Mouse (Mus musculus) limb, embryonic 15.5 days (tissue): Measurements from ENCODE around the gene Selenop. TPM values are rescaled to one million over a fixed set of nuclear protein-coding genes. Genes with fewer than 3 reads are reported as not detected.

Experiments used
- ATAC-seq: fragments of 200-750 bp; cut with Nextera tagmentation; 2 replicates; pipeline ENCODE4 v1.8.0; 2017; ENCODE audit warnings: low read depth, moderate TSS enrichment; ENCODE audit not compliant: insufficient number of reproducible peaks, low FRiP score, low TSS enrichment
- H3K27ac ChIP-seq: fragments of 300-500 bp; sonication (generic); 2 replicates; pipeline ENCODE4 v1.5.1; 2015; ENCODE audit warnings: moderate library complexity, mild to moderate bottlenecking, inconsistent platforms
- H3K27me3 ChIP-seq: fragments of 300-500 bp; sonication (generic); 2 replicates; pipeline ENCODE4 v1.6.1; 2015; ENCODE audit warnings: inconsistent platforms
- H3K36me3 ChIP-seq: fragments of 300-500 bp; sonication (generic); 2 replicates; pipeline ENCODE4 v1.6.1; 2015; ENCODE audit warnings: inconsistent platforms
- H3K4me1 ChIP-seq: fragments of 300-500 bp; sonication (generic); 2 replicates; pipeline ENCODE4 v1.6.1; 2015; ENCODE audit warnings: inconsistent platforms
- H3K4me2 ChIP-seq: fragments of 300-500 bp; sonication (generic); 2 replicates; pipeline ENCODE4 v1.6.1; 2015; ENCODE audit warnings: mild to moderate bottlenecking, inconsistent platforms
- H3K4me3 ChIP-seq: fragments of 300-500 bp; sonication (generic); 2 replicates; pipeline ENCODE4 v1.5.1; 2015; ENCODE audit warnings: mild to moderate bottlenecking, inconsistent platforms
- H3K9ac ChIP-seq: fragments of 300-500 bp; sonication (generic); 2 replicates; pipeline ENCODE4 v1.6.1; 2015; ENCODE audit warnings: inconsistent platforms
- H3K9me3 ChIP-seq: fragments of 300-500 bp; sonication (generic); 2 replicates; pipeline ENCODE4 v1.6.1; 2016; ENCODE audit warnings: inconsistent platforms
- WGBS: fragments of 180-500 bp; shearing (Covaris S2); methylation state at CpG from one replicate; pipeline ENCODE4 v1.1.7; 2015; 5-methylcytosine and 5-hydroxymethylcytosine counted together
- polyA plus RNA-seq: library from polyadenylated mRNA; unstranded; fragments of >200 nt; fragmentation: Nextera tagmentation; extraction: Ambion mirVana; gene quantifications from 2 replicates; pipeline ENCODE4 v1.2.1, GENCODE M21; 2015

The Selenop gene
- polyA plus RNA-seq, 1 experiment from 2014 or later, result 152 TPM

DNA sequence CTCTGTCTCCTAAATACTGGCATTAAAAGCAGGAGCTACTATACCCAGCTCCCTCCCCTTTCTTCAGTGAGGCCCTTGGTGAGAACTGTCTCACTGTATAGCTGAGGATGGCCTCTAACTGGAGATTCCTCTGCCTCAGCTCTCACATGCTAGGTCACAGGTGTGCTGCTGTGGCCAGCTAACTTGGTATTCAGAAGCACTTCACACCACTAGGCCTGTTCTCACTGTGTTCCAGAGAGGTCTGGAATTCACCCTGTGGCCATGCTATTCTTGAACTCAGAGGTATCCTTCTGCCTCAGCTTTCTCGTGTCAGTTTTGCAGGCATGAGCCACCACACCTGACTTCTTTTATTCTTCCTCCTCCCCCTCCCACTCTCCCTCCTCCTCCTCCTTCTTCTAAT lies 4.8 kb downstream of the Selenop start:
- Histone ChIP-seq H3K27ac (no peak overlapping the region), H3K36me3 (0 out of 2 replicates have a peak, but pooled peaks cover 2% of the 10 kb centered on the region), H3K27me3 (no peaks in the 10 kb centered on the region), H3K9me3 (no peaks in the 10 kb centered on the region), H3K4me1 (peaks cover 12% of the 10 kb centered on the region), H3K9ac (no peak overlapping the region), H3K4me2 (no peak overlapping the region; the same call in 1 of the 2 replicates), H3K4me3 (no peak overlapping the region)
- 74% methylated on average over 1 of the region's 1 CpGs for WGBS
- ATAC-seq, result no peak

DNA sequence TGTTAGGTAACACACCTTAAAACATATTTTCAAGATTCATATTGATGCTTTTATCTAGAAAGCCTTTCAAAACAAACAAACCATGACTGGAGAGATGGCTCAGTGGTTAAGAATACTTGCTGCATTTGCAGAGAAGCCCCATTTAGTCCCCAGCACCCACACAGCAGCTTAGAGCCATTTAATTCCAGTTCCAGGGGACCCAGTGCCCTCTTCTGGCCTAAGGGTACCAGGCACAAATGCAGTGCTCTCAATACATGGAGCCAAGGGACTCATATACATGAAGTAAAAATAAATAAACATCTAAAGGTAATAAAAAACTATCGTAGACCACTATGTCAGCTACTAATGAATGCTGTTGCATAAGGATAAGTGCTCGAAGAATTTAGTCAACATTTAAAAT lies 9.0 kb downstream of the Selenop start:
- H3K4me1 ChIP-seq, result no peaks in the 10 kb centered on the region
- no peak for ATAC-seq
- no peaks in the 10 kb centered on the region for H3K9me3 ChIP-seq
- H3K4me3 ChIP-seq, result no peak overlapping the region
- H3K4me2 ChIP-seq, result no peak overlapping the region
- no peak overlapping the region for H3K27ac ChIP-seq
- 0 out of 2 replicates have a peak, but pooled peaks cover 6% of the 10 kb centered on the region for H3K36me3 ChIP-seq
- no peak overlapping the region for H3K9ac ChIP-seq
- H3K27me3 ChIP-seq, result no peaks in the 10 kb centered on the region
- 88% methylated on average over 2 of the region's 2 CpGs for WGBS

DNA sequence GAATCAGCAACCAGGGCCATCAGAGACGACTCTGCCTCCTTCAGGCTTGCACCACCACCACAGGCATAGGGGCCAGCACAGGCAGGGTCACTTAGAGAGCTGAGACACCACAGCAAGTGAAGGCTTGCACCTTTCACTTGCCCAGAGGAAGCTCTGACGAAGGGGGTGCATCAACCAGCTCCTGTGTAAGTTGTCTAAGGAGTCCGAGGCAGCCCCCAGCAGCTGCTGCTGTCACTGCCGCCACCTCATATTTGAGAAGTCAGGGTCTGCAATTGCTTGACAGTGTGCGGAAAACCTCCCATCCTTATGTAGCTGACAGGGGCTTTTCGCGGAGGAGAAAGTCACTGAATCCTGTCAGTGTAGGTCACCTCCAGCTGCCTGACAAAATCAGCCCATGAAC lies 10.9 kb downstream of the Selenop start:
- Histone ChIP-seq H3K9ac (no peak overlapping the region), H3K27ac (no peak overlapping the region), H3K9me3 (no peaks in the 10 kb centered on the region), H3K4me2 (no peak overlapping the region), H3K4me1 (no peaks in the 10 kb centered on the region), H3K4me3 (no peak overlapping the region), H3K36me3 (0 out of 2 replicates have a peak, but pooled peaks cover 6% of the 10 kb centered on the region), H3K27me3 (no peaks in the 10 kb centered on the region)
- no peak for ATAC-seq
- 74% methylated on average over 7 of the region's 7 CpGs for WGBS

DNA sequence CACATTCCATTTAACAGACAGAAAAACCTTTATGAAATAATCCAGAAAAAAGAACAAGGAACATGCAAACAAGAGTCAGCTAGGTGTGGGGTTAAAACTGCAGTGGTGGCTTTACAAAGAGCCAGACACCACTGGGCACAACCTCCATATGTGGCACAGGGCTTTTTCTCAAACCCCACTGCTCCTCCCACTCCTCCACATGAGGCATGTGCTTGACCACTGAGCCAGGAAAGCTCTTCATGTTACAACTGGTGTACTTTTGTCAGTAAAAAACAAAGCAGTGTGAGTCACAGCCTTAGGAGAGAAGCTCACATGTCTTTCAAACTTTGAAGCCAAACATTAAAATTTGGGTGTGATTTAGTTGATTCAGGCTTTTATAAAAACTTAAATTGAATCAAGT lies 12.9 kb downstream of the Selenop start:
- no peak for ATAC-seq
- Histone ChIP-seq H3K4me3 (no peak overlapping the region), H3K4me1 (no peaks in the 10 kb centered on the region), H3K4me2 (no peak overlapping the region), H3K27ac (no peak overlapping the region), H3K9me3 (no peaks in the 10 kb centered on the region), H3K27me3 (no peaks in the 10 kb centered on the region), H3K36me3 (0 out of 2 replicates have a peak, but pooled peaks cover 6% of the 10 kb centered on the region), H3K9ac (no peak overlapping the region)

DNA sequence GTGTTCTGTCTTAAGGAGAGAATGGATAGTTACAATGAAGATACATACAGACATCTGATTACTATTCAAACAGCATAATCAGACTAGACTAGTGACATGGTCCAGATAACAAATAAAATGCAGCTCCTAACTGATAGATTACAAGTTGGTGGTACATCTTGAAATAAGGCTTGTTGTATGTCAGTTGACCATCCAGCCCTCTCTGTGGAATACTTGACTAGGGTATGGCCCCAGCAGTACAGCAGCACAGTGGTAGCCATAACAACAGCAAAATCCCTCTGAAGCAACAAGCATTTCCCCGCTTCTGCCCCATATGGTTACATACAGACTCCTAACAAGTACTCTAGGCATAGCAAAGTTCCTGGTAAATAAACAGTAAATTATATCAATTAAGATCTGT lies 13.4 kb downstream of the Selenop start:
- H3K4me3 ChIP-seq, result no peak overlapping the region
- H3K4me2 ChIP-seq, result no peak overlapping the region
- no peaks in the 10 kb centered on the region for H3K9me3 ChIP-seq
- H3K36me3 ChIP-seq, result 0 out of 2 replicates have a peak, but pooled peaks cover 6% of the 10 kb centered on the region
- H3K27ac ChIP-seq, result no peak overlapping the region
- WGBS, result 79% methylated on average over 1 of the region's 1 CpGs
- no peaks in the 10 kb centered on the region for H3K27me3 ChIP-seq
- no peak for ATAC-seq
- no peak overlapping the region for H3K9ac ChIP-seq
- H3K4me1 ChIP-seq, result no peaks in the 10 kb centered on the region

- Histone ChIP-seq H3K4me3 (no peak overlapping the region), H3K27me3 (no peaks in the 10 kb centered on the region), H3K36me3 (no peaks in the 10 kb centered on the region), H3K9ac (no peak overlapping the region), H3K9me3 (no peaks in the 10 kb centered on the region), H3K4me2 (no peak overlapping the region), H3K4me1 (no peaks in the 10 kb centered on the region), H3K27ac (no peak overlapping the region)
- no peak for ATAC-seq
Measured at GRCm38 (mm10) chr15:3286032-3286431, 17.7 kb downstream of the Selenop start.

GRCm38 (mm10) chr15:3290435-3290834 lies 22.1 kb downstream of the Selenop start:
- Histone ChIP-seq H3K27ac (no peak overlapping the region), H3K4me1 (no peaks in the 10 kb centered on the region), H3K36me3 (no peaks in the 10 kb centered on the region), H3K4me3 (no peak overlapping the region), H3K9ac (no peak overlapping the region), H3K4me2 (no peak overlapping the region), H3K27me3 (no peaks in the 10 kb centered on the region), H3K9me3 (no peaks in the 10 kb centered on the region)
- 73% methylated on average over 3 of the region's 3 CpGs for WGBS
- ATAC-seq, result no peak

DNA sequence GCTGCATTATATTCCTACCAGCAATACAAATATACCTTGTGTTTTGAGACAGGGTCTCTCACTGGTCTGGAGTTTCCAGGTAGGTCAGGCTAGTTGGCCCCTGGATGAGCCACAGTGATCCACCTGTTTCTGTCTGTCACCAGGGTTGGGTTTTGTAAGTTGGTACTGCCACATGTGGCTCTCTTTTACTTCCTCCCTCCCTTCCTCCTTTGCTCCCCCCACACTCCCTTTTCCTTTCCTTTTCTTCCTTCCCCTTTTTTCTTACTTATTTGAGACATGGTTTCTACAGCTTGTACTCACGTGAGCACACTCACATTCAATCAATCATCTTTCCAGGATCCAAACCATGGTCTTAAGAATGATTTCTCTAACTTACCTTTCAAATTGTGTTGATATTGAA lies 25.1 kb downstream of the Selenop start:
- ATAC-seq, result no peak
- Histone ChIP-seq H3K4me3 (no peak overlapping the region), H3K4me2 (no peak overlapping the region), H3K4me1 (no peaks in the 10 kb centered on the region), H3K9me3 (no peaks in the 10 kb centered on the region), H3K36me3 (no peaks in the 10 kb centered on the region), H3K27ac (no peak overlapping the region), H3K27me3 (no peaks in the 10 kb centered on the region), H3K9ac (no peak overlapping the region)
- WGBS, result 49% methylated on average over 1 of the region's 1 CpGs

DNA sequence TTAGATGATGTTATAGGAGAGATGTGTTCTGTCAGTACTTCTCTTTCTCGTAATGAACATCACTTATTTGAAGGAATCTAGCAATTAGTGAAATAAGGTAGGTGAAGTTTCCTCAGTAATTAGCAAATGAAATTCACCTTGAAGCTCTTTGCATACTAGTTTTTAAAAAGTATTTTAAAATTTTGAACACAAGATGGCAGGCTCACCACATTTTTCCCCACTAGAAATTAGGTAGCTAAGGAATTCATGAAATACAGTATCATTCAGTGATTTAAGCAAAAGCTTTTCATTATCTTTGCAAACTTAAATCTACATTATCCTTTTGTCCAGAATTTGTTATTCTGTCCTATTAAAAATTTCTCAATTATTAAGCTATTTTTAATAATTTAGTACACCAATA lies 27.6 kb downstream of the Selenop start:
- Histone ChIP-seq H3K9me3 (no peaks in the 10 kb centered on the region), H3K4me2 (no peak overlapping the region), H3K27ac (no peak overlapping the region), H3K9ac (no peak overlapping the region), H3K4me3 (no peak overlapping the region), H3K4me1 (no peaks in the 10 kb centered on the region), H3K27me3 (no peaks in the 10 kb centered on the region), H3K36me3 (no peaks in the 10 kb centered on the region)
- 62% methylated on average over 1 of the region's 1 CpGs for WGBS
- ATAC-seq, result no peak

DNA sequence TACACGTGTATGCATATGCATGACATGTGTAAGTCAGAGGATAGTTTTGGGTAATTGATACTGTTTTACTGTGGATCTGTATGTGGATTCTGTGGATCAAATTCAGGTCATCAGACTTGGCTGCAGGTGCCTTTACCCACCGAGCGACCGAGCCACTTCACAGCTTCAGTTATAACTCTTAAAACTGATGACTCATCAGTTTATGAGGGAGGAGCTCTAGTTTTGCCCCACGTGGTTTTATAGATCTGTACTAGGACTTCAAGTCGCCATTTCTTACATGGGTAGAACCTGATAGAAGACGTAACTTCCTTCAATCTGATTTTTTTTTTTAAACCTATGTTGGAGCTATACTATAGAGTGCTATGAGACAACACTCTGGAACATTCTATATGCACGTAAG lies 29.3 kb downstream of the Selenop start:
- H3K4me2 ChIP-seq, result no peak overlapping the region
- no peaks in the 10 kb centered on the region for H3K27me3 ChIP-seq
- H3K36me3 ChIP-seq, result no peaks in the 10 kb centered on the region
- no peaks in the 10 kb centered on the region for H3K4me1 ChIP-seq
- H3K9ac ChIP-seq, result no peak overlapping the region
- no peaks in the 10 kb centered on the region for H3K9me3 ChIP-seq
- 62% methylated on average over 8 of the region's 8 CpGs for WGBS
- H3K27ac ChIP-seq, result no peak overlapping the region
- no peak overlapping the region for H3K4me3 ChIP-seq
- ATAC-seq, result no peak

DNA sequence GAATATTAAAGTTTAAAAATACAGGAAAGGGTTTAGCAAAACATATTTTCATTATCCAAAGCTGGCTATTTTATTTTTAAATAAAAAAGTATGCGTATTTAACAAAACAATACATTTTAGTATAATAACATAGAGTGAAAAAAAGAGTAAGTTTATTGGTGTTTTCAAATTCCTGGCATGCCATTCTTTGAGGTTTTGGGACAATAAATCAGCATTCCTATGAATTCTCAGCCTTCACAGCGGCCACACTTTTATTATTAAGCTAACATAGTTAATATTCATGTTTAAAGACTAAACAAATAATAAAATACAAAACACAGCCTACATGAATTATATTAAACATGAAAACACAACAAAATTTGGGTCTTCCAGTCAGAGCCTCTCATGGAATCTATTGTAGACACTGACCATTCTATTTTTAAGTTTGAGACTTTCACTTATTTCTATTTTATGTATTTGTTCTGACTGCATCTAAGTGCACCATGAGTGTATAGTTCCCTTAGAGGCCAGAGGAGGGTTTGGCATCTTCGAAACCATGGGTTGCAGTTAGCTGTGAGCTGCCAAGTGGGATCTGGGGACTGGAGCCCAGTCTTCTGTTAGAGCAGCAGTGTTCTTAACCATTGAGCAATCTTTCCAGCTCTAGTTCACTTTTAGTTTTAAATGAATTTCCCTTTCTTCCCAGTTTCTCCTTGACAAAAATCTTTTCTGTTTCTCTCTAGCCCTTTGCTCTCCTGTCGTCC lies 32.2 kb downstream of the Selenop start:
- WGBS, result 55% methylated on average over 4 of the region's 4 CpGs

DNA sequence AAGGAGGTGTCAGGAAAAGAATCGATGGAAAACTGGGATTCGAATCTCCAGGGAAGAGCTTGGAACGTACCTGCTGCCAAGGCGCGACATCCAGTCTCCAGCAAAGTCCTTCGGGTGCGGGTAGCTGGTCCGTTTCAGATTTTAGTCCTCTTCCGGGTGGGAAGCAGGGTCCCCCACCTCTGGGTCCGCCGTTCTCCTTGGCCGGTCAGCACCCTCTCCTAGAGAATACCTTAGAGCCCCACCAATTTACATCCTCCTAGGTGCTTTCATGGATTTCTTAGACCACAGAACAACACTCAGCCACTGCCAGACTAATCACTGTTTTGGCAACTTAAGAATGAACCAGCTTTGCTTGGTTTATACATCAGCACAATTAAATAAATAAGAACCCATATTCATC lies 35.1 kb downstream of the Selenop start, which contains the start of gene Ccdc152:
Gene Ccdc152 (minus strand): TSS at position 101 of the 400 bp plus-strand sequence.
- no peak within 1 kb of the TSS for H3K27ac ChIP-seq
- H3K9me3 ChIP-seq, result no peaks in the 10 kb centered on the region
- H3K9ac ChIP-seq, result no peak within 1 kb of the TSS
- no peak for ATAC-seq
- H3K4me1 ChIP-seq, result no peaks in the 10 kb centered on the region
- H3K27me3 ChIP-seq, result no peaks in the 10 kb centered on the region
- WGBS, result 87% methylated on average over 12 of the region's 12 CpGs
- no peak within 1 kb of the TSS for H3K4me3 ChIP-seq
- no peaks in the 10 kb centered on the region for H3K36me3 ChIP-seq
- no peak within 1 kb of the TSS for H3K4me2 ChIP-seq

More for the DNA sequence above, 32.2 kb downstream of the Selenop start:
- Histone ChIP-seq H3K27ac (no peak overlapping the region), H3K4me2 (no peak overlapping the region), H3K27me3 (no peaks in the 10 kb centered on the region), H3K9ac (no peak overlapping the region), H3K36me3 (no peaks in the 10 kb centered on the region), H3K9me3 (no peaks in the 10 kb centered on the region), H3K4me1 (no peaks in the 10 kb centered on the region), H3K4me3 (no peak overlapping the region)
- no peak for ATAC-seq

- Histone ChIP-seq H3K27me3 (no peaks in the 10 kb centered on the region), H3K9me3 (no peaks in the 10 kb centered on the region), H3K9ac (no peak overlapping the region), H3K36me3 (no peaks in the 10 kb centered on the region), H3K4me1 (no peaks in the 10 kb centered on the region), H3K4me2 (no peak overlapping the region), H3K4me3 (no peak overlapping the region), H3K27ac (no peak overlapping the region)
- 82% methylated on average over 3 of the region's 3 CpGs for WGBS
- ATAC-seq, result no peak
Measured at GRCm38 (mm10) chr15:3309856-3310255, 41.5 kb downstream of the Selenop start.
